Mouse (Mus musculus): ENCODE results near the gene Csf3r.

The Csf3r gene

DNA sequence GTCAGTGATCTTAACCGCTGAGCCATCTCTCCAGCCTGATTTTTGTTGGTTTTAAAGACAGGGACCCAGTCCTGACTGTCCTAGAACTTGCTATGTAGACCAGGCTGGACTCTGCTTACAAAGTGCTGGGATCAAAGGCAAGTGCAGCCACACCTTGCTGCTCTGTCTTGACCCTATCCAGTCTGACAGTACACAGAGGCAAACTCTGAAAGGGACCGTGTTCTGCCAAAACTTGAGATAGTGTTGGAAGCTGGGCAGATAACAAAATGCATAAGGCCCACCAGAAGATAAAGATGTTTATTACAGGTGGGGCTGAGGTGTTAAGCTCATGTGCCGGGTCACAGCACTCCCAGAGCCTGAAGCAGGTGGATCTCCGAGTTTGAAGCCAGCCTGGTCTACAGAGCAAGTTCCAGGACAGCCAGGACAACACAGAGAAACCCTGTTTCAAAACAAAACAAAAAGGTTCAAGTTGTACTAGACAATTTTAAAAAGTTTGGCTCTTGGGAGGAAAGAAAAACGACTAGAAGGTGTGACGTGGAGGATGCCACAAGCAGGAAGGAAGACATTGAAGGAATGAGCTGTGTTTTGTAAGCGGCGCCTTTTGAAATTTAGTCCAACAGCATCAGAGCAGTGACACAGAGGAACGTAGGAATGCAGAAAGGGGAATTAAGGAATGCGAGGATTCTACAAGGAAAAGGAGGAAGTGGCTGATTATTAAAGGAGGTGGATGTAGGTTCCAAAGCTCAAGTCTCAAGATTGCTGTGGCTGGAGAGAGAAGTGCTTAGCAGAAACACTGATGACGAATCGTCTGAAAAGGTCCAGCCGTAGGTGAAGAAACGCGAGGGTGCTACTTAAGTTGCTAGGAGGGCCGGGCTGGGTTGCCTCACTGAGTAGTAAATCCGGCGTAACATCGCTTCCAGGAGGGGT is 33.1 kb downstream of the Csf3r start:
- DNase-seq (ENCODE audit: low spot score), result peak; percentile 27

GRCm38 (mm10) chr4:126058134-126058996 is 34.0 kb downstream of the Csf3r start, which contains the start of gene Oscp1:
Gene Oscp1 (plus strand): TSS chr4:126058565.
- DNase-seq (ENCODE audit: low spot score), result peak; percentile 97

- no peak for DNase-seq (ENCODE audit: low spot score)
Measured at GRCm38 (mm10) chr4:126058997-126059362, 34.6 kb downstream of the Csf3r start.

GRCm38 (mm10) chr4:126062856-126063255 is 38.5 kb downstream of the Csf3r start:
- no peak for DNase-seq (ENCODE audit: low spot score)

GRCm38 (mm10) chr4:126065241-126065640 is 40.9 kb downstream of the Csf3r start:
- no peak for DNase-seq (ENCODE audit: low spot score)

- no peak for DNase-seq (ENCODE audit: low spot score)
Measured at GRCm38 (mm10) chr4:126067401-126068077, 43.2 kb downstream of the Csf3r start.

- DNase-seq (ENCODE audit: low spot score), result no peak
Measured at GRCm38 (mm10) chr4:126068842-126069241, 44.5 kb downstream of the Csf3r start.

DNA sequence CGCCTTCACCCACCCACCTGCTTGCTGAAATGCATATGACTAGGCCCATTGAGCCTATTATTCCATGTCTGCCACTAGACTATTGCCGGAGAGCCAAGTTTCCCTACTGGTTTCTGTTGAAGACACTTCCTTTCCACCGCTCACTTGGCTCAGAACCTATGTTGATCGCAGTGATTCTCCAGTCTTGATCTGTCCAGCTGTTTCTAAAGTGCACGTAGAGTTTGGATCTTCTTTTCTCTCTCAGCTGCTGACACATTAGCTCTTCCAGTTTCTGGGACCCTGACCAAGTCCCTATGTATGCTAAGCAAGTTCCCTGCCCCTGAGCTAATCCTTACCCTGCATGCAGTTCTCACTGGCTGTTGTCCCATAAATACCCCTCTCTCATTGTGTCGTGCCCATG is 53.5 kb downstream of the Csf3r start:
- DNase-seq (ENCODE audit: low spot score), result no peak

- DNase-seq (ENCODE audit: low spot score), result no peak
Measured at GRCm38 (mm10) chr4:126079266-126079665, 54.9 kb downstream of the Csf3r start.

DNA sequence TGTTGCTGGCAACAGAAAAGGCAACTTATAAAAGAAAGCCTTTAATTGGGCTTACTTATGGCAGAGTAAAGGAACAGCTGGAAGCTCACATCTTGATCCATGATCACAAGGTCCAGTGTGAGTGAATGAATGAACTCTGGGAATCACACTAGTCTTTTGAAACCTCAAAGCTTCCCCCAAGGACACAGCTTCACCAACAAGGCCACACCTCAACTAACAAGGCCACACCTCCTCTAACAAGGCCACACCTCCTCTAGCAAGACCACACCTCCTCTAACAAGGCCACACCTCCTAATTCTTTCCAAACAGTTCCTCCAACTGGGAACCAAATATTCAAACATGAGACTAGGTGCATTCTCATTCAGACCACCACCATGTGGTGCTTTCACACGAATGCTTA is 57.3 kb downstream of the Csf3r start:
- DNase-seq (ENCODE audit: low spot score), result no peak

GRCm38 (mm10) chr4:126083021-126083420 is 58.7 kb downstream of the Csf3r start:
- DNase-seq (ENCODE audit: low spot score), result no peak

DNA sequence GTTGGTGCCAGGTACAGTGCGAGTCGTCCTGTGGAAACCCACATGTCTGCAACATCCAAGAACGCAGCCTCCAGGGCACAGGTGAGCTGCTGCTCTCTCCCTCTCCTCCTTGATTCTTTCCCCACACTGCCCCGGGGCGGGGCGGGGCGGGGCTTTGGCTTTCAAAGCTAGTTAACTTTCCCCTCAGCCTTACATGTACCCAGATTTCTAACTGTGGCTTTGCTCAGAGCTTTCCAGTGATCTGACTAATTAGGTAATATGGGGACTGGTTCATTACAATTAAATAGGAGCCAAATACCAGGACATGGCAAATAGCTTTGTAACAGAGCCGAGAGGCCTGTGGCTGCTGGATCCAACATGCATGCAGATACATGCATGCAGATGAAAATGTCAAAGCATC is 60.0 kb downstream of the Csf3r start:
- DNase-seq (ENCODE audit: low spot score), result no peak

DNA sequence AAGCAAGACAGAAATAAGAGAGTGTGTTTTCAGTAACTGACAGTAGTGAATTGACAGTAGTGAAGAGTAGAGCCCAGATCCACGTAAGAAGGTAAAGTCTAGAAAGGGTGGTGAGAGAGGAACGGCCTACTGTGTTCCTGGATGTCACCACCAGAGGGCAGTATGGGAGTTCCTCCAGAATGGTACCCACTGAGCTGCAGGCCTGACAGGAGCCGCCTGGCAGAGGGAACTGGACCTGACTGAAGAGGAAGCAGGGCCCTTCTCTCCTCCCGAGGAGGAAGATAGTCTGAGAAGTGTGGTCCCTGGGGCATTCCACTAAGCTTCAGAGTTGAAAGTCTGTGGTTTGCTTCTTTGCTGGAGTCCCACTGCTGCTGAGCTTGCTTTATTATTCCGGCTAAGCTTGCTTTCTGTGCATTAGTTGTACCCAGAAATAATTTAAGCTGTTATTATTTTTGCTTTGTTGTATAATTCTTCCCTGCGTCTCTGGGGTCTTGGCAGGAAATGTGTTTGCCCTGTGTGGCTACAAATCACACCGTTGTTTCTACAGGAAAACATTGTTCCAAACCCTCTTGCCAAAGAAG is 61.7 kb downstream of the Csf3r start:
- peak; percentile 89 for DNase-seq (ENCODE audit: low spot score)

GRCm38 (mm10) chr4:126090101-126090847 is 65.9 kb downstream of the Csf3r start:
- no peak for DNase-seq (ENCODE audit: low spot score)

DNA sequence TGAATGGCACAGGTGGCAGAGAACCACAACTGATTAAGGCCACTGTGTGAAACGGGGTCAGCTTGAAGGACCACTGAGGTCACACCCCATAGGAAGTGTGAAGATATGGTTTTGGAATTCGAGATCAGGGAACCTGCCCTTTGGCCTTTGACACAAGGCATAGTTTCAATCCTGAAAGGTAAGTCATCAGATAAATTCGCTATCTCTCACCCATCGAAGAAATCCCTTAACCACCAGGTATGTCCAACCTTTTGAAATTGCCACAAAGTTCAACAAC is 66.4 kb downstream of the Csf3r start:
- DNase-seq (ENCODE audit: low spot score), result no peak

- no peak for DNase-seq (ENCODE audit: low spot score)
Measured at GRCm38 (mm10) chr4:126091873-126092272, 67.5 kb downstream of the Csf3r start.
